ENCODE assay signal across 8 mouse cellular contexts in the genomic region with DNA sequence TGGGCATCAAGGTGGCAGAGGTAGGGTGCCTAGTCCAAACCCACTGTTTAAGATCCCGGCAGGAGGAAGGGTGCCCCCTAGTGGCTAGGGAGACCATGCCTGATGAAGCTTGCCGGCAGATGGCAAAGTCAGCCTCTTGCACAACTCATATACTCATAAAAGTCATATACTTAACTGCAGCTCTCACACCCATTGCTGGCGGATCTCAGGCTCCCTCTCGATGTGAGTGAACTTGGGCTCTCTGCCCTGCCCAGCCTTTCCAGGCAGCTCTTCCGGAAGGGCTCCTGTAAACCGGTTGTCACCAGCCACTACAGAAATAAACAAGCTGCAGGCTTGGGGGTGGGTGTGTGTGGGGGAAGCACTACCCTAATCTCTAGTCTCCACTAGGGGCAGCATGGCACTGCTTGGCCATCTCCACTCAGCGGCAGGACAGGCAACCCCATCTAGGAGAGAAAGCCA. TPM values are rescaled to one million over a fixed set of nuclear protein-coding genes. Genes with fewer than 3 reads are reported as not detected.
DNase-seq lines count a peak whose midpoint lies in the region; ATAC-seq lines count a peak whose summit lies in the region.

No protein-coding gene starts in this region.

- peak overlapping the region; percentile 34 for H3K4me3 ChIP-seq in heart, embryonic 11.5 days (ENCODE audit: low read depth, low read length)
- peak overlapping the region; percentile 35 for H3K4me3 ChIP-seq in kidney, embryonic 16.5 days (ENCODE audit: low read length)
- peak overlapping the region; percentile 39 for H3K4me3 ChIP-seq in liver, embryonic 11.5 days (ENCODE audit: low read depth, low read length)
- H3K4me3 ChIP-seq in stomach, embryonic 14.5 days (ENCODE audit: low read depth, low read length) = peak overlapping the region; percentile 9; the same call in 1 of the 2 replicates

- WGBS in heart, embryonic 11.5 days (ENCODE audit: insufficient replicate concordance) = under 1% methylated on average over 7 of the region's 7 CpGs
- 0% methylated on average over 7 of the region's 7 CpGs for WGBS in kidney, embryonic 16.5 days
- WGBS in liver, embryonic 11.5 days = under 1% methylated on average over 7 of the region's 7 CpGs
- WGBS in stomach, embryonic 14.5 days = under 1% methylated on average over 7 of the region's 7 CpGs

- peak; percentile 46 for ATAC-seq in erythroblast, adult 5-6 weeks (replicated peaks; ENCODE audit: low FRiP score, poor library complexity, severe bottlenecking)
- no peak for ATAC-seq in heart, embryonic 11.5 days (replicated peaks; ENCODE audit: insufficient number of reproducible peaks, low FRiP score, low TSS enrichment)
- ATAC-seq in kidney, embryonic 16.5 days (ENCODE audit: low FRiP score, low TSS enrichment) = peak; percentile 24
- peak; percentile 39 for ATAC-seq in liver, embryonic 11.5 days (replicated peaks; ENCODE audit: low FRiP score)
- no peak for ATAC-seq in stomach, embryonic 14.5 days (ENCODE audit: insufficient number of reproducible peaks, insufficient read depth, low FRiP score, low read depth)

- no peaks in the 10 kb centered on the region for H3K9me3 ChIP-seq in heart, embryonic 11.5 days (replicated peaks; ENCODE audit: control insufficient read depth, low read length)
- no peaks in the 10 kb centered on the region for H3K9me3 ChIP-seq in kidney, embryonic 16.5 days (ENCODE audit: low read length)
- no peaks in the 10 kb centered on the region for H3K9me3 ChIP-seq in liver, embryonic 11.5 days (ENCODE audit: control insufficient read depth, low read length)
- no peaks in the 10 kb centered on the region for H3K9me3 ChIP-seq in stomach, embryonic 14.5 days (ENCODE audit: control insufficient read depth, low read depth, low read length)

- peak overlapping the region; percentile 58; the same call in 1 of the 2 replicates for H3K9ac ChIP-seq in heart, embryonic 11.5 days (ENCODE audit: low read depth, low read length)
- H3K9ac ChIP-seq in kidney, embryonic 16.5 days (replicated peaks; ENCODE audit: low read length) = peak overlapping the region; percentile 36; the same call in 1 of the 2 replicates
- peak overlapping the region; percentile 62 for H3K9ac ChIP-seq in liver, embryonic 11.5 days (ENCODE audit: low read depth, low read length)
- H3K9ac ChIP-seq in stomach, embryonic 14.5 days (replicated peaks; ENCODE audit: low read depth, low read length) = no peak overlapping the region

- peaks cover 12% of the 10 kb centered on the region for H3K4me1 ChIP-seq in heart, embryonic 11.5 days (ENCODE audit: control insufficient read depth, insufficient read depth, low read length)
- peaks cover 22% of the 10 kb centered on the region for H3K4me1 ChIP-seq in kidney, embryonic 16.5 days (ENCODE audit: insufficient read depth, low read length)
- peaks cover 13% of the 10 kb centered on the region for H3K4me1 ChIP-seq in liver, embryonic 11.5 days (replicated peaks; ENCODE audit: control insufficient read depth, insufficient read depth, low read length)
- peaks cover 6% of the 10 kb centered on the region; the same call in 1 of the 2 replicates for H3K4me1 ChIP-seq in stomach, embryonic 14.5 days (ENCODE audit: control insufficient read depth, insufficient read depth, low read length)

- H3K27ac ChIP-seq in heart, embryonic 11.5 days (ENCODE audit: low read depth, low read length) = peak overlapping the region; percentile 59
- H3K27ac ChIP-seq in kidney, embryonic 16.5 days (ENCODE audit: low read length) = peak overlapping the region; percentile 88
- peak overlapping the region; percentile 36; the same call in 1 of the 2 replicates for H3K27ac ChIP-seq in liver, embryonic 11.5 days (ENCODE audit: low read depth, low read length)
- no peak overlapping the region for H3K27ac ChIP-seq in stomach, embryonic 14.5 days (ENCODE audit: low read length)

- peaks cover 24% of the 10 kb centered on the region; the same call in 1 of the 2 replicates for H3K27me3 ChIP-seq in heart, embryonic 11.5 days (ENCODE audit: control insufficient read depth, insufficient read depth, low read length)
- no peaks in the 10 kb centered on the region for H3K27me3 ChIP-seq in kidney, embryonic 16.5 days (ENCODE audit: insufficient read depth, low read length)
- no peaks in the 10 kb centered on the region; the same call in 1 of the 2 replicates for H3K27me3 ChIP-seq in liver, embryonic 11.5 days (replicated peaks; ENCODE audit: control insufficient read depth, insufficient read depth, low read length)
- H3K27me3 ChIP-seq in stomach, embryonic 14.5 days (ENCODE audit: control insufficient read depth, insufficient read depth, low read length) = no peaks in the 10 kb centered on the region

- peak; percentile 91 for DNase-seq in B cell, adult 2 months
- DNase-seq in brain, adult 2 months (ENCODE audit: low read depth, low spot score) = peak; percentile 95
- peak; percentile 78 for DNase-seq in liver, embryonic 11.5 days (ENCODE audit: low spot score)
- peak; percentile 94 for DNase-seq in naive thymus-derived CD4-positive, alpha-beta T cell, adult 2 months (ENCODE audit: low read depth)

- H3K4me2 ChIP-seq in heart, embryonic 11.5 days = peak overlapping the region; percentile 63
- H3K4me2 ChIP-seq in kidney, embryonic 16.5 days (replicated peaks; ENCODE audit: low read depth, low read length) = peak overlapping the region; percentile 49
- peak overlapping the region; percentile 64 for H3K4me2 ChIP-seq in liver, embryonic 11.5 days
- H3K4me2 ChIP-seq in stomach, embryonic 14.5 days (replicated peaks; ENCODE audit: low read depth, low read length) = peak overlapping the region; percentile 23

- H3K36me3 ChIP-seq in heart, embryonic 11.5 days (ENCODE audit: control insufficient read depth, insufficient read depth, low read length) = no peaks in the 10 kb centered on the region
- no peaks in the 10 kb centered on the region for H3K36me3 ChIP-seq in kidney, embryonic 16.5 days (ENCODE audit: insufficient read depth, low read length)
- H3K36me3 ChIP-seq in liver, embryonic 11.5 days (ENCODE audit: control insufficient read depth, insufficient read depth, low read length) = peaks cover 1% of the 10 kb centered on the region; the same call in 1 of the 2 replicates
- H3K36me3 ChIP-seq in stomach, embryonic 14.5 days (ENCODE audit: control insufficient read depth, insufficient read depth, low read length) = no peaks in the 10 kb centered on the region

RNA-seq across cellular contexts. Expression of a gene that starts 4.0 kb away (rescaled TPM):
- total RNA-seq in erythroblast, adult 5-6 weeks (2015; ENCODE audit: low replicate concordance) = 161 and 203 TPM in 2 replicates
- total RNA-seq in erythroblast, adult 5-6 weeks (2017; ENCODE audit: low replicate concordance) = 205 and 234 TPM in 2 replicates
- 449 and 481 TPM in 2 replicates for polyA plus RNA-seq in heart, embryonic 11.5 days (2014; fragmentation: Nextera tagmentation; extraction: Ambion mirVana)
- 627 and 671 TPM in 2 replicates for polyA plus RNA-seq in kidney, embryonic 16.5 days (2015; fragmentation: Nextera tagmentation; extraction: Ambion mirVana)
- 823 and 870 TPM in 2 replicates for polyA plus RNA-seq in liver, embryonic 11.5 days (2014; fragmentation: Nextera tagmentation; extraction: Ambion mirVana)
- polyA plus RNA-seq in stomach, embryonic 14.5 days (2014; fragmentation: Nextera tagmentation; extraction: Ambion mirVana) = 512 and 519 TPM in 2 replicates

RNA-seq across cellular contexts. Expression of a gene that starts 5.7 kb away (rescaled TPM):
- total RNA-seq in erythroblast, adult 5-6 weeks (2015; ENCODE audit: low replicate concordance) = not detected in 2 replicates
- total RNA-seq in erythroblast, adult 5-6 weeks (2017; ENCODE audit: low replicate concordance) = not detected in 2 replicates
- not detected in 2 replicates for polyA plus RNA-seq in heart, embryonic 11.5 days (2014; fragmentation: Nextera tagmentation; extraction: Ambion mirVana)
- 1.9 and 2.0 TPM in 2 replicates for polyA plus RNA-seq in kidney, embryonic 16.5 days (2015; fragmentation: Nextera tagmentation; extraction: Ambion mirVana)
- polyA plus RNA-seq in liver, embryonic 11.5 days (2014; fragmentation: Nextera tagmentation; extraction: Ambion mirVana) = 0.07 TPM in 1 of 2 replicates, not detected in the other
- 0.14 TPM in 1 of 2 replicates, not detected in the other for polyA plus RNA-seq in stomach, embryonic 14.5 days (2014; fragmentation: Nextera tagmentation; extraction: Ambion mirVana)

RNA-seq across cellular contexts. Expression of a gene that starts 8.1 kb away (rescaled TPM):
- not detected in 2 replicates for total RNA-seq in erythroblast, adult 5-6 weeks (2015; ENCODE audit: low replicate concordance)
- not detected in 2 replicates for total RNA-seq in erythroblast, adult 5-6 weeks (2017; ENCODE audit: low replicate concordance)
- polyA plus RNA-seq in heart, embryonic 11.5 days (2014; fragmentation: Nextera tagmentation; extraction: Ambion mirVana) = 0.42 TPM in 1 of 2 replicates, not detected in the other
- 0.55 and 0.69 TPM in 2 replicates for polyA plus RNA-seq in kidney, embryonic 16.5 days (2015; fragmentation: Nextera tagmentation; extraction: Ambion mirVana)
- polyA plus RNA-seq in liver, embryonic 11.5 days (2014; fragmentation: Nextera tagmentation; extraction: Ambion mirVana) = 0.10 and 0.21 TPM in 2 replicates
- not detected in 2 replicates for polyA plus RNA-seq in stomach, embryonic 14.5 days (2014; fragmentation: Nextera tagmentation; extraction: Ambion mirVana)

RNA-seq across cellular contexts. Expression of a gene that starts 9.9 kb away (rescaled TPM):
- not detected in 2 replicates for total RNA-seq in erythroblast, adult 5-6 weeks (2015; ENCODE audit: low replicate concordance)
- not detected in 2 replicates for total RNA-seq in erythroblast, adult 5-6 weeks (2017; ENCODE audit: low replicate concordance)
- 0.44 TPM in 1 of 2 replicates, not detected in the other for polyA plus RNA-seq in heart, embryonic 11.5 days (2014; fragmentation: Nextera tagmentation; extraction: Ambion mirVana)
- 0.37 TPM in 1 of 2 replicates, not detected in the other for polyA plus RNA-seq in kidney, embryonic 16.5 days (2015; fragmentation: Nextera tagmentation; extraction: Ambion mirVana)
- 0.45 TPM in 2 replicates for polyA plus RNA-seq in liver, embryonic 11.5 days (2014; fragmentation: Nextera tagmentation; extraction: Ambion mirVana)
- polyA plus RNA-seq in stomach, embryonic 14.5 days (2014; fragmentation: Nextera tagmentation; extraction: Ambion mirVana) = not detected in 2 replicates

RNA-seq across cellular contexts. Expression of a gene that starts 13.6 kb away (rescaled TPM):
- total RNA-seq in erythroblast, adult 5-6 weeks (2015; ENCODE audit: low replicate concordance) = not detected in 2 replicates
- total RNA-seq in erythroblast, adult 5-6 weeks (2017; ENCODE audit: low replicate concordance) = not detected in 2 replicates
- polyA plus RNA-seq in heart, embryonic 11.5 days (2014; fragmentation: Nextera tagmentation; extraction: Ambion mirVana) = 5.2 and 7.1 TPM in 2 replicates
- 24.0 and 26.3 TPM in 2 replicates for polyA plus RNA-seq in kidney, embryonic 16.5 days (2015; fragmentation: Nextera tagmentation; extraction: Ambion mirVana)
- 7.7 and 8.1 TPM in 2 replicates for polyA plus RNA-seq in liver, embryonic 11.5 days (2014; fragmentation: Nextera tagmentation; extraction: Ambion mirVana)
- polyA plus RNA-seq in stomach, embryonic 14.5 days (2014; fragmentation: Nextera tagmentation; extraction: Ambion mirVana) = 10.9 and 11.9 TPM in 2 replicates

Comparison
In these comparisons a context has a peak if more than half of its experiments do, and no peak if none do; other contexts are left out.
1. ATAC-seq: peak in erythroblast, adult 5-6 weeks (single experiment), kidney, embryonic 16.5 days (single experiment) and liver, embryonic 11.5 days (single experiment); none in heart, embryonic 11.5 days (single experiment) and stomach, embryonic 14.5 days (single experiment).
2. Peak in every context shown above with its lines, with median percentiles within 50 percentile points of each other: DNase-seq, H3K4me2 ChIP-seq and H3K4me3 ChIP-seq.